Mouse (Mus musculus): ENCODE results near the gene Invs. TPM values are rescaled to one million over a fixed set of nuclear protein-coding genes. Genes with fewer than 3 reads are reported as not detected.

The Invs gene
- polyA plus RNA-seq, 1 experiment from 2014 or later: 10.8 TPM

DNA sequence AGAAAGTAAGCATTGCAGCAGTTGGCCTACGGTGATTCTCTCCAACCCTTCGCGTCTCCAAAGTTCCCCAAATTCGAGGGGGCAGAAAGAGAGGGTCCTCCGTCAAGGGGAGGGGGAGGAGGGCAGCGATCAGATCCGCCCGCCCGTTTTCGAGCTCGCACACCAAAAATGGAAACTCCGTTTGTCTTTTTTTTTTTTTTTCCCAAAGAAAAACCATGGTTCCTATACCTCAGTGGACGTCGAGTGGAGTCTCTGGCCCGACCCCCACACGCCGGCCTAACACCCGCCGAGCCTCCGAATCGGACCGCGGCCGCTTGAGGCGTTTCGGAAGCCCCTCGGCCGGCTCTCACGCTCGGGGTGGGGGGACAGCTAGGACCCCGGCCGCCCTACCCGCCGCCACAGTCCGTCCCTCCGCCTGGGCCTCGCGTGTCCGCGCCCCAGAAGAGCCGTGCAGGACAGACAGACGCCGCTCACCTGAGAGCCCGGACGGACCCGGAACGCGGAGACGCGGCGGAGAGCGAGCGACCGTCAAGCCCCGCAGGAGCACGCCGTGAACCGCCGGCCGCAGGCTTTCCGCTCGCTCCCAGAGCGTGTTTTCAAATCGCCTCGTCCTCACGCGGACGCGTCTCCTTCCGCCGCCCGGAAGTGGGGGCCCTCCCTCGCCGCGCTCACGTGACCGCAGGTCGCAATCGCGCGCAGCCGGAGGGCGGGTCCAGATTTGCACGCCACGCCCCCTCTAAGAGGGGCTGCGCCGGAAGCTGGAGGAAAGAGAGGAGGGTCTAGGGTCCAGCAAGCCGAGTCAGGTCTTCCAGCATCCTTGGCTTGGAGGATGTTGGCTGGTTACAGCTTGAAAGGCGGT, 193.5 kb downstream of the Invs start, which contains the start of gene Tex10:
TSS of gene Tex10 (minus strand) at position 668 of the 859 bp plus-strand sequence.
- no peaks in the 10 kb centered on the region for H3K27me3 ChIP-seq
- H3K4me3 ChIP-seq: peak within 1 kb of the TSS; percentile 74
- peak within 1 kb of the TSS; percentile 83 for H3K9ac ChIP-seq
- H3K9me3 ChIP-seq: no peaks in the 10 kb centered on the region
- peak within 1 kb of the TSS; percentile 76 for H3K4me2 ChIP-seq
- H3K36me3 ChIP-seq: peaks cover 8% of the 10 kb centered on the region
- peak; percentile 97 for ATAC-seq (ENCODE audit: borderline replicate concordance, extremely low read depth, low FRiP score, low TSS enrichment)
- H3K27ac ChIP-seq: peak within 1 kb of the TSS; percentile 49; the same call in 1 of the 2 replicates
- peaks cover 14% of the 10 kb centered on the region for H3K4me1 ChIP-seq
- WGBS: under 1% methylated on average over 86 of the region's 89 CpGs

DNA sequence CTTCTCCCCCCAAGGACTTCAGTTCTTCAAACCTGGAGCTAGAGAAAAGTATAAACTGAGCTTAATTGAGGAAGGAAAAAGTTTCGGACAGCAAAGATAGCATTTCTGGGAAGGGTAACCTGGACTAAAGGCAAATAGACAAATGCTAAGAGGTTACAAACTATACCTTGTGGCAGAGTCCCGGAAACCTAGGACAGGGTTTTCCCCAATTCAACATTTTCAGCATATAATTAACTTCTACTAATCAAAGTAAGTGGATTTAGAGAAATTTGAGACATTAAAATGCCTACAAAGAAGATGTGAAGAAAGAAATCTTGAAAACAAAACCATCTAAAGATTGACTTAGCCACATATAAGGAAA, 194.1 kb downstream of the Invs start:
- Histone ChIP-seq H3K27me3 (no peaks in the 10 kb centered on the region), H3K4me1 (peaks cover 14% of the 10 kb centered on the region), H3K27ac (no peak overlapping the region), H3K4me2 (peak overlapping the region; percentile 76), H3K9me3 (no peaks in the 10 kb centered on the region), H3K9ac (0 out of 2 replicates have a peak overlapping the region, but pooled peaks have one; percentile 83), H3K4me3 (peak overlapping the region; percentile 74), H3K36me3 (peaks cover 2% of the 10 kb centered on the region)
- no peak for ATAC-seq (ENCODE audit: borderline replicate concordance, extremely low read depth, low FRiP score, low TSS enrichment)
- WGBS: 74% methylated on average over 2 of the region's 2 CpGs

DNA sequence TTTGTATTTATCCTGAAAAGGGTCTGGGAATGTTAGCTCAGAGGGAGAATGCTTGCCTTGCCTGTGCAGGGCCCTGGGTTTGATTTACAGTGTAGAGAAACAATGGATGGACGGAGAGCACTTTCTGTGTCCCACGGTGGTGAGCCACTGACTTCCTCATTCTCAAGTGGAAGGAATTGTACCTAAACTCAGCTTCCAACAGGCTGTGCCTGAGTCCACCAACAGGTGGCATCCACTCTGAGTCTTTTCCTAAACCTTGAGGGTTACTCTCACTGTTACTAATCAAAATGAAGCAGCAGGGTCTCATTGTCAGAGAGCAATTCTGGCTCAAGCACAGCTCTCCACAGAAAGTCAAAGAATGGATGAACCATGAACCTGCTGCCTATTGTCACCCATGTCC, 201.7 kb downstream of the Invs start:
- no peak overlapping the region for H3K9ac ChIP-seq
- no peak for ATAC-seq (ENCODE audit: borderline replicate concordance, extremely low read depth, low FRiP score, low TSS enrichment)
- H3K36me3 ChIP-seq: no peaks in the 10 kb centered on the region
- H3K27ac ChIP-seq: no peak overlapping the region
- no peak overlapping the region for H3K4me3 ChIP-seq
- H3K27me3 ChIP-seq: no peaks in the 10 kb centered on the region
- WGBS: 24% methylated on average over 2 of the region's 2 CpGs
- H3K4me1 ChIP-seq: no peaks in the 10 kb centered on the region
- H3K4me2 ChIP-seq: no peak overlapping the region
- H3K9me3 ChIP-seq: no peaks in the 10 kb centered on the region

Other genes starting within 250 kb of the Invs start
- 0.06 and 0.11 TPM in 2 replicates for gene Nr4a3, start 234.6 kb upstream of the Invs start, polyA plus RNA-seq (2015; fragmentation: Nextera tagmentation; extraction: Ambion mirVana)
- 29.6 and 30.4 TPM in 2 replicates for gene Stx17, start 154.8 kb upstream of the Invs start, polyA plus RNA-seq (2015; fragmentation: Nextera tagmentation; extraction: Ambion mirVana)
- 89.5 and 91.5 TPM in 2 replicates for gene Erp44, start 202 bp upstream of the Invs start, polyA plus RNA-seq (2015; fragmentation: Nextera tagmentation; extraction: Ambion mirVana)
- 50.1 and 51.0 TPM in 2 replicates for gene Tex10, start 193.7 kb downstream of the Invs start, polyA plus RNA-seq (2015; fragmentation: Nextera tagmentation; extraction: Ambion mirVana)

Measured in lung, embryonic 15.5 days (tissue).